Mouse (Mus musculus) heart, adult 2 months (tissue): ENCODE measurements around the gene Pank1.

Experiments
- CTCF ChIP-seq: fragments of 200-600 bp; IDR thresholded peaks from 2 replicates; pipeline ENCODE4 v1.8.1; 2022; ENCODE audit warnings: antibody characterized with exemption, mild to moderate bottlenecking, moderate library complexity
- EP300 ChIP-seq: fragments of 200-500 bp; IDR thresholded peaks from 2 replicates; pipeline ENCODE4 v1.6.1; 2011; ENCODE audit warnings: low read depth, low read length, control low read depth; ENCODE audit not compliant: insufficient read depth

GRCm38 (mm10) chr19:34814696-34815095, 64.6 kb downstream of the Pank1 start:
- no peak for TF ChIP-seq CTCF
- TF ChIP-seq EP300, result no peak
